Mouse (Mus musculus): ENCODE data around the gene Crmp1. TPM values are rescaled to one million over a fixed set of nuclear protein-coding genes. Genes with fewer than 3 reads are reported as not detected.

Crmp1 gene
- polyA plus RNA-seq, 1 experiment from 2014 or later = 0.13 TPM

DNA sequence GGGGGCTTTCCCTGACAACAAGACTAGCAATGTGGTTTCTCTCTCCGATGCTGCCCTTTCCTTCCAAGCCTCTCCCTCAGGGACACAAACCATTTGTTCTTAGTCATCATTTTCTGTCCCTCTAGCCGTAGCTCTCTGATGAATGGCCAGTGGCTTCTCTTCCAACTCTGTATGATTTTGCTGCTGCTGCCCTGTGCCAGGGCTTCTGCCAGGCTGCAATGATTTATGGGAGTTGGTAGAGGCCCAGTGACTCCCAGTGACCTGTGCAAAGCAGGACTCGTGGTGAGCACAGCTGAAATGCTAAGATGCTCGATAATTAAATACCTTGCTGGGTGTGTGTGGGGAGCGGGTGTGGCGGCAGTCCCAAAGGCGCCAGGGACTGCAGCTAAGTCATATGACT is 26.5 kb upstream of the Crmp1 start:
- H3K9ac ChIP-seq (replicated peaks) = no peak overlapping the region
- H3K4me3 ChIP-seq (ENCODE audit: low read depth, low read length) = no peak overlapping the region
- DNase-seq = no peak
- H3K9me3 ChIP-seq (ENCODE audit: low read length) = no peaks in the 10 kb centered on the region
- H3K36me3 ChIP-seq (replicated peaks; ENCODE audit: insufficient read depth, low read length) = no peaks in the 10 kb centered on the region
- H3K27me3 ChIP-seq (ENCODE audit: insufficient read depth, low read length) = no peaks in the 10 kb centered on the region
- no peaks in the 10 kb centered on the region for H3K4me1 ChIP-seq (ENCODE audit: insufficient read depth)
- ATAC-seq = no peak
- no peak for TF ChIP-seq CTCF (IDR thresholded peaks at IDR 0.05; ENCODE audit: low read depth)
- no peak for TF ChIP-seq EP300 (IDR thresholded peaks at IDR 0.05; ENCODE audit: low read depth)
- no peak overlapping the region for H3K4me2 ChIP-seq (ENCODE audit: low read depth, low read length)
- WGBS (ENCODE audit: insufficient replicate concordance) = 80% methylated on average over 7 of the region's 7 CpGs
- no peak overlapping the region for H3K27ac ChIP-seq (ENCODE audit: low read depth)

DNA sequence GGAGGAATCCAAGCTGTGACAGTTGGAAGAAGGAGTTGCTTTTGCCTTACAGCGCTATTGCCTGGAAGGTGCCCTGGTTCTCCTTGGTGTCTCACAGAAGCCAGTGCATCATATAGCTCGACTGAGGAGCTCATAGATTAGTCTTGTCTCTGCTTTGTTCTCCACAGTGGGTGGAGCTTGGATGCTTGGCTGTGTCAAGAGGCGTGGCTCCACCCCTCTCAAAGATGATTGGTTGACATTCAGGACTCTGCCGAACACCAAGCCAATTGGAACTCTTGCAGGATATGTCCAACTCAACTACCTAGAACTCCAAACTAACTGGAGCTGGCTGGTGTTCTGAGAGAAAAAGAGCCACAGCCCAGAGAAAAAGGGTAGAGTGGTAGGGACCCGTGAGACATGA is 22.1 kb upstream of the Crmp1 start:
- Histone ChIP-seq H3K27ac (ENCODE audit: low read depth) (no peak overlapping the region), H3K9ac (replicated peaks) (no peak overlapping the region), H3K4me3 (ENCODE audit: low read depth, low read length) (no peak overlapping the region), H3K36me3 (replicated peaks; ENCODE audit: insufficient read depth, low read length) (no peaks in the 10 kb centered on the region), H3K9me3 (ENCODE audit: low read length) (no peaks in the 10 kb centered on the region), H3K27me3 (ENCODE audit: insufficient read depth, low read length) (no peaks in the 10 kb centered on the region), H3K4me1 (ENCODE audit: insufficient read depth) (no peaks in the 10 kb centered on the region), H3K4me2 (ENCODE audit: low read depth, low read length) (no peak overlapping the region)
- DNase-seq = no peak
- TF ChIP-seq EP300 (IDR thresholded peaks at IDR 0.05; ENCODE audit: low read depth) (no peak), CTCF (IDR thresholded peaks at IDR 0.05; ENCODE audit: low read depth) (no peak)
- ATAC-seq = no peak
- 50% methylated on average over 5 of the region's 5 CpGs for WGBS (ENCODE audit: insufficient replicate concordance)

DNA sequence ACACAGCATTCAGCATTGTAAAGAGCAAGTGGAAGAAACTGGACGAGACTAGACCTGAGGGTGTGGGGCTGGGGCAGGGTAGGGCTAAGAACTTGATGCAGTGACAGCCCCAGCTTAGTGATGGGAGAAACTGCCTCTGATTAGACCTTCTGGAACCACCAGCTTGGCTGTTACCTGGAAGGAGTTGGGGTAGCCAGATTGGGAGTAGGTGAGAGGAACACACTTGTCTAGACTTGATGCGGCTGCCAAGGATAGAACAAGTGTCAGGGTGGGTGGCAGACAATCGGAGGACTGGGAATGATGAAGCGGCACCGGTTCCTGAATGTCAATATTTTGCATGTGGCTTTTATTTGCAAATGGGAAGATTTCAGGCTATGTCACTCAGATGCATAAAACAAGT is 21.2 kb upstream of the Crmp1 start:
- no peak for TF ChIP-seq EP300 (IDR thresholded peaks at IDR 0.05; ENCODE audit: low read depth)
- no peak for TF ChIP-seq CTCF (IDR thresholded peaks at IDR 0.05; ENCODE audit: low read depth)
- Histone ChIP-seq H3K27me3 (ENCODE audit: insufficient read depth, low read length) (no peaks in the 10 kb centered on the region), H3K4me1 (ENCODE audit: insufficient read depth) (no peaks in the 10 kb centered on the region), H3K4me3 (ENCODE audit: low read depth, low read length) (no peak overlapping the region), H3K36me3 (replicated peaks; ENCODE audit: insufficient read depth, low read length) (no peaks in the 10 kb centered on the region), H3K4me2 (ENCODE audit: low read depth, low read length) (no peak overlapping the region), H3K9me3 (ENCODE audit: low read length) (no peaks in the 10 kb centered on the region), H3K27ac (ENCODE audit: low read depth) (no peak overlapping the region), H3K9ac (replicated peaks) (no peak overlapping the region)
- DNase-seq = no peak
- ATAC-seq = no peak
- WGBS (ENCODE audit: insufficient replicate concordance) = 81% methylated on average over 5 of the region's 5 CpGs

GRCm38 (mm10) chr5:37221563-37221962 is 20.2 kb upstream of the Crmp1 start:
- H3K27me3 ChIP-seq (ENCODE audit: insufficient read depth, low read length) = no peaks in the 10 kb centered on the region
- H3K9me3 ChIP-seq (ENCODE audit: low read length) = no peaks in the 10 kb centered on the region
- 54% methylated on average over 6 of the region's 6 CpGs for WGBS (ENCODE audit: insufficient replicate concordance)
- ATAC-seq (no peak), DNase-seq (no peak)
- H3K4me1 ChIP-seq (ENCODE audit: insufficient read depth) = no peaks in the 10 kb centered on the region
- no peak overlapping the region for H3K9ac ChIP-seq (replicated peaks)
- H3K27ac ChIP-seq (ENCODE audit: low read depth) = no peak overlapping the region
- H3K4me2 ChIP-seq (ENCODE audit: low read depth, low read length) = no peak overlapping the region
- no peak for TF ChIP-seq CTCF (IDR thresholded peaks at IDR 0.05; ENCODE audit: low read depth)
- TF ChIP-seq EP300 (IDR thresholded peaks at IDR 0.05; ENCODE audit: low read depth) = no peak
- H3K36me3 ChIP-seq (replicated peaks; ENCODE audit: insufficient read depth, low read length) = no peaks in the 10 kb centered on the region
- no peak overlapping the region for H3K4me3 ChIP-seq (ENCODE audit: low read depth, low read length)

- H3K9ac ChIP-seq (replicated peaks) = no peak overlapping the region
- H3K36me3 ChIP-seq (replicated peaks; ENCODE audit: insufficient read depth, low read length) = no peaks in the 10 kb centered on the region
- no peaks in the 10 kb centered on the region for H3K4me1 ChIP-seq (ENCODE audit: insufficient read depth)
- WGBS (ENCODE audit: insufficient replicate concordance) = 68% methylated on average over 8 of the region's 8 CpGs
- no peak for DNase-seq
- no peak overlapping the region for H3K4me3 ChIP-seq (ENCODE audit: low read depth, low read length)
- H3K9me3 ChIP-seq (ENCODE audit: low read length) = no peaks in the 10 kb centered on the region
- no peak for TF ChIP-seq CTCF (IDR thresholded peaks at IDR 0.05; ENCODE audit: low read depth)
- no peak for TF ChIP-seq EP300 (IDR thresholded peaks at IDR 0.05; ENCODE audit: low read depth)
- no peaks in the 10 kb centered on the region for H3K27me3 ChIP-seq (ENCODE audit: insufficient read depth, low read length)
- no peak for ATAC-seq
- H3K4me2 ChIP-seq (ENCODE audit: low read depth, low read length) = no peak overlapping the region
- H3K27ac ChIP-seq (ENCODE audit: low read depth) = no peak overlapping the region
Observed at GRCm38 (mm10) chr5:37222316-37222715, 19.4 kb upstream of the Crmp1 start.

- Histone ChIP-seq H3K4me1 (ENCODE audit: insufficient read depth) (no peaks in the 10 kb centered on the region), H3K27me3 (ENCODE audit: insufficient read depth, low read length) (no peaks in the 10 kb centered on the region), H3K27ac (ENCODE audit: low read depth) (no peak overlapping the region), H3K9ac (replicated peaks) (no peak overlapping the region), H3K4me3 (ENCODE audit: low read depth, low read length) (no peak overlapping the region), H3K36me3 (replicated peaks; ENCODE audit: insufficient read depth, low read length) (no peaks in the 10 kb centered on the region), H3K4me2 (ENCODE audit: low read depth, low read length) (no peak overlapping the region), H3K9me3 (ENCODE audit: low read length) (no peaks in the 10 kb centered on the region)
- DNase-seq (no peak), ATAC-seq (no peak)
- no peak for TF ChIP-seq EP300 (IDR thresholded peaks at IDR 0.05; ENCODE audit: low read depth)
- TF ChIP-seq CTCF (IDR thresholded peaks at IDR 0.05; ENCODE audit: low read depth) = no peak
- 94% methylated on average over 1 of the region's 1 CpGs for WGBS (ENCODE audit: insufficient replicate concordance)
Observed at GRCm38 (mm10) chr5:37225708-37226107, 16.0 kb upstream of the Crmp1 start.
